Mouse (Mus musculus) left cerebral cortex, postnatal 36 days (tissue): Measurements from ENCODE around the gene Cops4. TPM values are rescaled to one million over a fixed set of nuclear protein-coding genes. Genes with fewer than 3 reads are reported as not detected.

Source experiments
- DNase-seq, 2 experiments: peaks; one replicate each; pipeline ENCODE4 v3.0.0; 2021 to 2022; ENCODE audit warnings: low spot score in 2 of 2, mixed read lengths in 1 of 2
- intact Hi-C: fragments of 180-260 bp; cut with DNase I; formaldehyde crosslinking; loops from one replicate; pipeline ENCODE4 v1.15.1; 2025
- total RNA-seq, 2 experiments: library from RNA; stranded (reverse); gene quantifications; 2 replicates each; pipeline ENCODE4 v1.2.3; 2021

Cops4 gene
- total RNA-seq, 2 experiments from 2014 or later = 79.4 to 83.8 TPM

DNA sequence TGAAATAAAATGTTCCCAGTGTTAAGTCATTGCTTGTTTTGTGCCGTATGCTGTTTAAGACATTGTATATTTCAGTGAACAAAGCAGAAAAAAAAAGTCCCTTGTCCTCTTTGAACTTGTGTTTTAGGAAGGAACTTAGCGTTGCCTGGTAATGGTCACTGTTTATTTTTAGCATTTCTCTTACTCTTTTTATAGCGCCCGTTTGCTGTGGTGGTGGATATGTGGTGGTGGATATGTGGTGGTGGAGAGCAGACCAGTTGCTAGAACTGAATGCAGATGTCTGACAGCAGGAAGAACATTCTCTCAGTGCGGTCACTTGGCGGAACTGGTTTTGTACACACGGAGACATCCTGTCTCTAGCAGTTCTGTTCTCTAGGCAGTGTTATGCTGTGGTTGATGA is 8.1 kb downstream of the Cops4 start:
- intact Hi-C loops = no loop called here
- DNase-seq = no peak

DNA sequence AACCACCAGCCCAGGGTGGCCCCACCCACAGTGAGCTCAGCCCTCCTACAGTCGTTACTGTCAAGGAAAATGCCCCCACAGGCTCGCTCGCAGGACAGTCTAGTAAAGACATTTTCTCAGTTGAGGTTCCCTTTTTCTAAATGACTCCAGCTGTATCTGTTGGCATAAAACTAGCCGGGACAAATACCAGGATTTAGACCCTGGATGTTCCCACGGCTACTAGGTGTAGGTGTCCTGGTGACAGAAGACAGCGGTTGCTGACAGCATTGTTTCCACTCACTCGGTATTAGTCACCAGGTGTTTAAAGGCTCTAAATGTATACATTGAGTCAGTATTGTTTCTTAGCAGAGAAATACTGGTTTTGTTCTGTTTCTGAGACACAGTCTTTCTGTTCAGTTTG is 17.7 kb downstream of the Cops4 start:
- intact Hi-C loops = loop anchor here (10.0 kb wide), 1 partner anchor 259 kb away; the partner anchor contains the start of genes Helq and Mrps18c
- no peak for DNase-seq

DNA sequence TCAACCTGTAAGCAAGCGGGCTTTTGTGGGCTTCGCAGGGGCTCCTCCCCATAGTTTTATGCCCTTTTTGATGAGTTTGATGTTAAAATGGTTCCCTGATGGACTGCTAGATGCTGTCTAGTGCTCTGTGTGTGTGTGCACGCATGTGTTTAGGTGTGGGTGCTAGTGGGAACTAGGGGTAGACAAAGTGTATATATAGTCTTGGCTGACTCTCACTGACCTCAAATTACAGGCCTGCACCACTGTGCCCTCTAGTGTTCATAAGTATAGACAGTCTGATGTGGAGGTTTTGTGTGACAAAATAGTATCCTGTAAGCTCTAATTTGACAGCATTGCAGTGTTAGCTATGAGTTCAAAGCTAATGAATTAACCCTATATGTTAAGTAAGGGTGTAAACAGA is 18.5 kb downstream of the Cops4 start:
- intact Hi-C loops = loop anchor here (10.0 kb wide), 1 partner anchor 258 kb away; the partner anchor contains the start of genes Helq and Mrps18c

DNA sequence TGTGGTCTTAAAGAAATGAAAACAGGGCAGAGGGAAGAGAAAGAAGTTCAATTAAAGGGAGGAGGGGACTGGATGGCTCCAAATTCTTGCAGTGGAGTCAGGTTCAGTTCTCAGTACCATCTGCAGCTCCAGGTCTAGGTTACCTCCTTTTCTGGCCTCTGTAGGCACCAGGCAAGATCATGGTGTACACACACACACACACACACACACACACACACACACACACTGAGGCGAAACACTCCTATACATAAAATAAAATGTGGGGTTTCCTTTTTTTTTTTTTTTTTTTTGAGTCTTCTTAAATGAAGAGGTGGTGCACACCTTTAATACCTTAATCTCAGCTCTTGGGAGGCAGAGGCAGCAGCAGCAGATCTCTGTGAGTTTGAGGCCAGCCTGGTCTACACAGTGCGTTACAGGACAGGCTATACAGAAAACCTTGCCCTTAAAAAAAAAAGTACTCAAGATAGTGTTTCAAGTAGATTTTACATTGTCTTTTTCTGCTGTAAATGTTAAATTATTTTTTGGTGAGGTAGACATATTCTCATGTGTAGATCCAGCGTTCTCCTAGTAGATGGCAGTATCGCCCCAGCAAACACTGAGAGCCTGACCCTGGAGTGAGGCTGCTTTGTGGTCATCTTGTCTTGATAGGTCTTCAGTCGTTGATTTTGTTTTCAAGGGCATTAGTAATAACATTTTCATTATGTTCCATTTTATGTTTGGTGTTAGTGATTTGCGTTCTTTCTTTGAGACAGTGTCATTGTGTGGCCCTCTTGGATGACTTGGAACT is 28.4 kb downstream of the Cops4 start:
- DNase-seq = no peak
- intact Hi-C loops = loop anchor here (5.0 kb wide), 1 partner anchor 116 kb away; no protein-coding TSS in a partner anchor

More for the DNA sequence above, 18.5 kb downstream of the Cops4 start:
- DNase-seq = peak in 1 of 2 experiments; percentile 11

DNA sequence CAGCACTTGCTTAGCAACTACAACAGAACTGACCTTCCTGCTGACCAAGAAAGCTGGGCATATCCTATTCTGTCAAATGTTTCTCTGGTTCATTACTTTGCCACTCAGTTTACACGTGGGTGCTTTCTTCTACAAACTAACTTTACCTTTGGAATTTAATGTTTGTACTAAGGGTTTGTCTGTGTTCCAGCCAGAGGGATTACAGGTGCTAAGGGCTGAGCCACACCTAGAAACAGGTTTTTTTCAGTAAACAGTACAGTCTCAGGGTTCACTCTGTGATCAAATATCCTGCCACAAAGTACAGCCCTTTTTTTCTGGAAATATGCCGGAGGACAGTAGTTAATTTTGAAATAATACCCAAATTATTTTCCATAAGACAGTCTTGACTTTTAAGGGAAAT is 30.1 kb downstream of the Cops4 start:
- intact Hi-C loops = loop anchor here (5.0 kb wide), 1 partner anchor 114 kb away; no protein-coding TSS in a partner anchor
- DNase-seq = no peak

DNA sequence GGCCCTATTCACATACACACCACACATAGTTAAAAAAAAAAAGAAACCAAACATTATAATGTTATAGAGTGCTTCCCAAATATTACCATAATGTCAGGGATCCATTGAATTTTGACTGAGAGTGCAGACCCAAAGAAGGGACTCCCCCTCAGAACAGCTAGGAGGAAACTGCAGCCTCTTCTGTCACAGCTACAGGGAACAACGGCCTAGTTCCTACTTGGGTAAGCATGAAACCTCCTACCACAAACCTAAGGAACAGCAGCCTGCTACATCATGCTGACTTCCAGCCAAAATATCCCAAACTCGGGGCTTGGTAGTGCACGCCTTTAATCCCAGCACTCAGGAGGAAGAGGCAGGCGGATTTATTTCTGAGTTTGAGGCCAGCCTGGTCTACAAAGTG is 31.2 kb downstream of the Cops4 start:
- intact Hi-C loops = loop anchor here (5.0 kb wide), 1 partner anchor 113 kb away; no protein-coding TSS in a partner anchor
- DNase-seq = no peak

DNA sequence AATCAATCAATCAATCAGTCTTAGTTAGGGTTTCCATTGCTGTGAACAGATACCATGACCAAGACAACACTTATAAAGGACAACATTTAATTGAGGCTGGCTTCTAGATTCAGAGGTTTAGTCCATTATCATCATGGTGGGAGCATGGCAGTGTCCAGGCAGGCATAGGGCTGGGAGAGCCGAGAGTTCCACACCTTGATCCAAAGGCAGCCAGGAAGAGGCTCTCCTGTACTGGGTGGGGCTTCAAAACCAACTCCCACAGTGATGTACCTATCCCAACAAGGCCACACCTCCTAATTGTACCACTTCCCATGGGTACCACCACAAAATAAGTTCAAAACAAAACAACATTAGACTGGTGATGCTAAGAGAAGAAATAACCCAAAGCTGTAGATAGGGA is 32.0 kb downstream of the Cops4 start:
- intact Hi-C loops = no loop called here

DNA sequence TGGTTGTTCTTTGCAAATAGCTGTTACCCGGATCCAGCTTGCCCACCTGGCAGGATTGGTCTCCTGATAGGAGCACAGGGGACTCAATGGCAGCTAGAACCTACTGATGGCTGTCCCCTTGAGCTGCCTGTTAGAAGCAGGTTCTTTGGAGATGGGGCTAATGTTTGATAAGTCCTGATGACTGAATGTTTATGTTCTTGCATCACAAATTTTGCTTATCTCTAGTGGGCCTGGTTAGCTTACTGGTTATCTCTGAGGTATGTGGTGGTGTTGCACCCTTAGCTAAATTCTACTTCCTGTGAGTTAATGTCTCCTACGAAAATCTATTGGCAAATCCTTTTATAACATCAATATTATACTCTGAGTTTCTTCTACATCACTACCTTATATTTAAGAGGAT is 33.8 kb downstream of the Cops4 start:
- intact Hi-C loops = no loop called here
- no peak for DNase-seq

More for the DNA sequence above, 32.0 kb downstream of the Cops4 start:
- DNase-seq = no peak

DNA sequence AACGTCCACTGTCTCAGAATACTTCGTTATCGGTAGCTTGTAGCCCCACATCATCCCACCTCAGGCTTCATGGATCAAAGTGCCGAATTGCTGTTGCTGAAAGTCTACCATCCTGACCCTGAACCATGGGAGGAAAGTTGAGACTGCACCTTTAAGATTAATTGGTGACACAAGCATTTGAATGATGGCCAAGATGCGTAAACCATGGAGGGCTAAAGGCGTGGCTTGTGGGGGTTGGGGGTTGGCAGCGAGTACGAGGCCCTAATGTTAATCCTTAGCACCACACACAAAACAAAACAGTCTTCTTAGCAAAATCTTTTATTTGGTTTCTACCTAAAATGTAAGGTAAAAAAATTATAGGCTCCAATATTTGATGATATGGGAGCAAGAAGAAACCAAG is 35.3 kb downstream of the Cops4 start:
- intact Hi-C loops = no loop called here
- no peak for DNase-seq

DNA sequence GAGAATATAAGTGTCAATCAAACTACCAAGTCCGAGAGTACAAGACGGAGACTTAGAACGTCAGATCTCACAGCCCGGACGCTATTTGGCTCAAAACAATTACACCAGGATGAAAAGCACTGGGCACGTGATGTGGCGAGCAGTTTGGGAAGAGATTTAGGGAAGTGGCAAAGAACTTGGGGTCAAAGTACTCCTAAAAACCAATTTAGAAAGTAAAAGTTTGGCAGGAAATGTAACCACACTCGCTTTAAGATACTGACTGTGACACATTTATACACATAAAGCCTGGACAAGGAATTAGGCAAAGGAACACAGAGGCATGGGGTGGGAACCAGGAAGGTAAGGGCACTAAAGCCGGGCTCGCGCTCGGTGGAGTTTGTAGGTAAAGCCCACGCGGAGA is 38.9 kb downstream of the Cops4 start:
- DNase-seq = no peak
- intact Hi-C loops = no loop called here

DNA sequence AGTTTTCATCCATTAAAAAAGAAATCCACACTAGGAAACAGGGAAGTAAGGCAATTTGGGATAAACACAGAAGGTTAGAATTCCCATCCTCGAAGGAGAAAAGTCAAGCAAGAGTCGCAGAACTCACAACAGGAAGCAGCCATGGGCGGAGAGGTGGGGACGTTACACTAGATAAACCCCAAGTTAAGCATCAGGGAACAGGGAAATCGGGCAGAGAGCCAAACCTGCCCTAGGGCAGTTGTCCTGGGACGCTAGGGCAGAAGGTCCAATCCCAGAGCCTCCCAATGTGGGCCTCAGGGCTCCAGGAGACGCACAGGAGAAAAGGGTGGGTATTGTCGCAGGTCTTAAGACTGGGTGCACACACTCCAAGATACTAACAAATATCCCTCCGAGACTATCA is 39.4 kb downstream of the Cops4 start:
- no peak for DNase-seq
- intact Hi-C loops = no loop called here

DNA sequence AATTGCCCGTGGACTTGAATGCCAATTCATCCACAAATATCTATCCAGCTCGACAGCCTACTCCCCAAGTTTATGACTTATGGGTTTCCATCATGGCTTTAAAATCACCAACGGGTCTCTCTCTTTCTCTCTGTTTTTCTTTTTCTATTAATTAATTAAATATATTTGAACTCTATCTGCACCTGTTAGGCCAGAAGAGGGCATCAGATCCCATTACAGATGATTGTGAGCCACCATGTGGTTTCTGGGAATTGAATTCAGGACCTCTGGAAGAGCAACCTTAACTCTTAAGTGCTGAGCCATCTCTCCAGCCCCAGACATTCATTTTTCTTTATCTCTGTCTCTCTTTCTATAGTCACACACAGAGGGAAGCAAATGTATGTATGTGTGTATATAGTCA is 40.7 kb downstream of the Cops4 start:
- no peak for DNase-seq
- intact Hi-C loops = no loop called here

DNA sequence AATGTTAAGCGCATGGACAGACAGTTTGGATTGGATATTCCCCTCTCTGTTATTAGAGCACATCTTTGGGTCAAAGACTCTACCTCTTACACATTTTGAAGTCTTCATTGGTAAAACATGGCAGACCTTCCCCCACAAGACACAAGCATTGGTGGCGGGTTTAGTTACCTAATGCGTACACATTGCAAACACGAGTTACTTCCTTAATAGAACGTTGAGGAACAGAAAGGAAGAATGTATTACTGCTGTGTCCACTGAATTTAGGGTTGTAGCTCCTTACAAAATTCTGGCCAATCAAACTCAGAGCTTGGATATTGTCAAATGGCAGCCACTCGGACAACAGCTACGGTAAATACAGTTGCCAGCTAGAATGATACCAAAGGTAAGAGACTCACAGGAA is 41.2 kb downstream of the Cops4 start:
- intact Hi-C loops = no loop called here
- no peak for DNase-seq

DNA sequence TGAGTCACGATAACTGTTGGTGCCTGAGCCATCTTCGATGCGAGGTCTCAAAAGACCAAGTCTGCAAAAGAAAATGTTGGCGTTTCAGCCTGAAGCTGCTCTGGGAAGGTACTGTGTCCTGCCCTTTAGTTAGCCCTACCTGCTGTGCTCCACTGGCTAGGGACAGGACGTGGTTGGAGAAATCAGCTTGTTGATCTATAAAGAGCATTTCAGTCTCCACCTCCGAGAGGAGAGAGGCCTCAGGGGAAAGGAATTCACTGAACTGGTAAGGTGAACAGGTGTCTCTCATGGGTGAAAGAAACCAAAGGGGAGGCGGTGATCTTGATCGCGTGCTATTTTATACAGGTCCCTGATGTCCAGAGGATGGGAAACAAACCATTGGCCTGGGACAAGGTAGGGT is 44.6 kb downstream of the Cops4 start:
- intact Hi-C loops = loop anchor here (5.0 kb wide), 1 partner anchor 100 kb away; no protein-coding TSS in a partner anchor
- DNase-seq = no peak

DNA sequence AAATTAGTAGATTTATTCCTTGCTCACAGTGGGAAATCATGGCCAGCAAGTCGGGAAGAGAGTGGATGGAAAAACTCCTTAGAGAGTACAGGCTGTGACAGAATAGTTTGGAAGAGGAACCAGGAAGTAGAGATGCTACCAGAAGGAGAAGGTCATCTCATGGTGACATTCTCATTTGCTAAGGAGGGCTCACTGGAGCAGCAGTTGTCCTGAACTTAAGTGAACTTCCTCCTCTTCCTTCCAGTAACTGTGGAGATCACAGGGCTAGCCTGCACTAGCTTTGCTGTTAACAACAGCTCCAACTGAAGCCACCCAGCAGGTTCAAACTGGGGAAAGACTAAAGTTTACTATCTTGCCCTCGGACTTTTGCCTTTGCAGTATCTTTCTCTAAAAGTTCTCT is 48.7 kb downstream of the Cops4 start:
- no peak for DNase-seq
- intact Hi-C loops = no loop called here

DNA sequence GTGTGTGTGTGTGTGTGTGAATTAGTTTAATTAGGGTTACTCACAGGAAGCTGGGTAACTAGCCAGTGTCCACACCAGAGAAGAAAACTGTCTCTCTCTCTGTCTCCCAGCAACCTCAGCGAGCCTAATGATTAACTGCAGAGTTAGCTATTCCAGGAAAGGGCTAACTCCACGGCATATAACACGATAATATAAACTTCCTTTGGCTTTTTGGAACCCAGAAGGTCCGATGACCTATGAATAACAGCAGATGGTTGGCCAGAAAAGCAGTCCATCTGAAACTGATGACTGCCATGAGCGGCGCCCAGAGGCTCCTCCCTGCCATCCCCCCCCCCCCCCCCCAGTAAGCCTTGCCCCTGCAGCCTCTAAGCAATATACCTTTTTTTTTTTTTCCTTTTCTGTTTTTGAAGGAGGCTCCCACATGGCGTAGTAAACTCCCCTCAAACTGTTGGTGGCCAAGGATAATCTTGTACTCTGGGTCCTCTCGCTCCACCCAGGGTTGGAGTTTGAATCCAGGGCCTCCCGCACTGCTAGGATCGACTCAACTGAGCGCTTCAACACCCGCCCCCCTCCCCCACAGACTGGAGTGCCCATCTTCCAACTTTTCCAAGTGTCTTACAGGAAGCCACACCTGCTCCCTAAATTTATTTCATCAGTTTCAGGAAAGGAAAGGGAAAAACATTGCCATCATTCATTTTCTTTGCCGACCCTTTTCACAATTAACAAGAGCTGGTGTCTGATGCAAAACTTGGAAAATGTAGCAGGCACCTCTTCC is 49.3 kb downstream of the Cops4 start:
- intact Hi-C loops = no loop called here
- DNase-seq = no peak

DNA sequence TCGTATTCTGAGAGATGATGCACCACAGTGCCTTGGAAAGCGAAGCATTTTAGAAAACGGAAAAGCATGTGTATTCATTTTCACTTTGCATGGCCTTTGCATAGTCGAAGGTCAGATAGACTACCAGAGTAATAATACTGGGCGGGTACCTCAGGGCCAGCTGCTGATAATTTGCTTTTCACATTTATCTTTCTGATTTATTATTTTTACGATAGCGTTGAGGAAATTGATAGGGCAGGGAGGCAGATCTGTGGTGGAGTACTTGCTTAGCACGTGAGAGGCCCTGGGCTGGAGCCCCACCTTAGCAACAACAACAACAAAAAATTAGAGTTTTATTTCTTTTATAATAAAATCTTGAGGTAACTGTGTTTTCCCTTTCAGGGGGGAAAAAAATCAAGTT is 50.1 kb downstream of the Cops4 start:
- DNase-seq = no peak
- intact Hi-C loops = no loop called here

DNA sequence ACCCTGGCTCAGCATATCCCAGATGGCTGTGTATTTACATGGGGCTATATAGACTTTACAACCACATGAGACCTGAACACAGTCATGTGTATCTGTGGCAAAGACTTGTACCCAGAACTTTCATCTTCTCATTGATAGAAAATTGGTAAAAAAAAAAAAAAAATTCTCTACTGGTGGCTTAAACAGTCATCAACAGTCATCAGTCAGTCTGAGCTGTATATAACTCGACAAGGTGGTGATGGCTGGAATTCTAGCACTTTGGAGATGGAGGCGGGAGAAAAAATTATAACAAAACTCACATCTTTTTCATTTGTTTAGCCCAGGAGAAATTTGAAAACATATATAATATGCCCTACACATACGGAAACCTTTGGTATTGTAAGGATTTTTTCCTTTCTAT is 50.7 kb downstream of the Cops4 start:
- intact Hi-C loops = no loop called here
- DNase-seq = no peak

DNA sequence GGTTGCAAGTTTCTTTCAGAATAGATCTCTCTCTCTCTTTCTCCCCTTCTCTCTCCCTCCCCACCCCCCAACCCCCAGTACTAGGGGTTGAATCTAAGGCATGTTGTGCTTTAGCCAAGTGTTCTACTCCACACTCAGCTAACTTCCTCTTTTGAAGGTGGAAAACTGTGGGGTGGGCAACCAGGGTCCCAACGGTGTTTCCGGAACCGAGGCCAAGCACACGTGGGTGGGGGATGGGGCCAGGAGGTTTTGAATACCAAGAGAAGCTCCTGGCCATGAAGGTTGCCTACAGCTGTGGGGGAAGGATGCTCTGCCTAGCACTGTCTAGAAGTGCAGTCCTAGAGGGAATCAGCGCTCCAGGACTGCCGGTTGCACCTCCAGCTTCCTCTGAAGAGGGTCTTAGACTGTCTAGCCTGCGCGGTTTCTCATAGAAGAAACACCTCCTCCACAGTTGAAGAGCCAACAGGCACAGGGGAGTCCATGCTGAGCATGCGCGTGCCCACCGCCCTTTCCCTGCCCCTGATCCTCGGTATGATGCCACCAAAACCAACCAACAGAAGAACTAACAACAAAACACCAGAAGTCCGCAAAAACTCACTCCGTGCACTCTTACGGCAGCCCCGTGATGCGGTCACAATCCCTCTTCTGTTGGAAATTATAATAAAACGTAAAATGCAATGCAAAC is 51.3 kb downstream of the Cops4 start:
- DNase-seq = no peak
- intact Hi-C loops = no loop called here

DNA sequence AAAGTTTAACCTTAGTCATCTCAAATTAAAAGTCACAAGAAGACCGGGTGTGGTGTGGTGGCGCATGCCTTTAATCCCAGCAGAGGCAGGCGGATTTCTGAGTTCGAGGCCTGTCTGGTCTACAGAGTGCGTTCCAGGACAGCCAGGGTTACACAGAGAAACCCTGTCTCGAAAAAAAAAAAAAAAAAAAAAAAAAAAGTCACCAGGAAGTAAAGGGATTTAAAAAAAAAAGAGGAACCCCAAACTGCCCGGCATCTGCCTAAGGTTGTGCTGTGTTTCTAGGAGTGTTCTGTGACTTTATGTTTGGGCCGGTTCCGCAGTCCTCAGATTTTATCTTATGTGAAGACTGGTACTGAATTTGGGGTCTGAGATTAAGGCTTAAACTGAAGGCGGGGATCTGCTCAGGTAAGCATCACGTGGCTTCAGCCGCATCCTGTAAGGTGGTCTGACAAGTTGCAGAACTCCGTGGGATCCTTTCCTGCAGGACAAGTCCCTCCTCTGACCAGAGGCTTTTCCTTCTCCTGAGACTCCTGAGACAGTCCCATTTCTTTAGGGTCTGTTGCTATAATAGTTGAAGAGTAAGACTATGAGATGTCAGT is 52.0 kb downstream of the Cops4 start:
- DNase-seq = no peak
- intact Hi-C loops = no loop called here
